Mouse (Mus musculus) testis, postnatal 10 days (tissue): ENCODE measurements at regions not wholly inside any gene's neighbourhood (a gene's known extent, or its start where the extent isn't known, plus 50 kb on each side); places are given as distances from the start of the nearest gene placed in this dataset.
A peak's percentile ranks its signal among the peaks of the same experiment; 100 is the strongest.

ENCODE experiments used
- DNase-seq: peaks from one replicate; pipeline ENCODE4 v3.0.0; 2021; ENCODE audit warnings: low spot score

DNA sequence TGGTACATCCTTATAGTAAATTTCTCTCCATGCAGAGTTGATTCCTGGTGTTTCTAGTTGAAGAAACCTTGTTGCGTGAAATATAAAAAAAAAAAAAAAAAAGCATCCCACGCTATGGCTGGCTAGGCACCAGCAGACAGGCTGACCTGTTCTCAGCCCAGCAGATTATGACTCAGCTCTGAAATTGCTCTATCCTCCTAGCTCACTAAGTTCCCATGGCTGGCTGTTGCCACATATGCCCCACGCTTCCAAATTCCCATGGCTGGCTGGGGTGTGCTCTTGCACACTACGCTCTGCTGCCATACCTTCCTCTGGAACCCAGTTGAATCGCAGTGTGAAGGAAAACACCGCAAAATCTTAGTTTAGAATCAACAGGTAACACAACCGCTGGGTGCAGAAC lies 270.1 kb downstream of the Mid1ip1 start:
- DNase-seq, result no peak

DNA sequence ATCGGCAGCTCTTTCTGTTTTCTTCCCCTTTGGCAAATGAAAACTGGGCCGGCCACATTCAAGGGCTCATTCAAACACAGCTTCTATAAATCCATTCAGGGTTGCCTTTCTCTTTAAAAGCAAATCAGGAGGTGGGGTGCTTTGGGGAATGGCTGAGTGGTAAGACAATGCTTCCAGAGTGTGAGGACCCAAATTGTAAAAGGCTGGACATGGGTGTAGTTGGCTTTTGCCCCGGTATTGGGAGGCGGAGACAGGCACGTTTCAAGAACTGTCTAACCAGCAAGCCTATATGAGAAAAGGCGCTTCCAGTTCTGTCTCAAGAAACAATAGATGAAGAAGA lies 277.0 kb downstream of the Mid1ip1 start:
- no peak for DNase-seq

GRCm38 (mm10) chrX:10992211-10993004 lies 277.6 kb downstream of the Mid1ip1 start:
- DNase-seq, result peak; percentile 35

DNA sequence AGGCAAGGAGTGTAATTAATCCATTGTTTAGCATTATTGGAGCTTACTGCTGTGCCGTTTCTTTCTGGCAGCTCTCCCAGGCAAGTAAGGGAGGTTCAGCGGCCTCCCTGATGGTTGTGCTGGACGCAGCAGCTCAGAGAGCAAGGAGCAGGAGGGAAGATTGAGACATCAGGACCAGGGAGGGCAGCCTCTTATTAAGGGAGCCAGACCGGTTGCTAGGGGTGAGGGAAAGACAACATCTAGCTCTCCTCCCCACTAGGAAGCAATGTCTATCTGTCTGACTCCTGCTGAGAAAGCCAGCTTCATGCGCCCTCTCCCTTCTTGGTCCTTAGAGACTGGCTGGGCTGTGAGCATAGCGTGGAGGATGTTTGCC lies 278.2 kb downstream of the Mid1ip1 start:
- DNase-seq, result peak; percentile 39

- DNase-seq, result no peak
These were observed 280.1 kb downstream of the Mid1ip1 start for GRCm38 (mm10) chrX:10994910-10995309.

DNA sequence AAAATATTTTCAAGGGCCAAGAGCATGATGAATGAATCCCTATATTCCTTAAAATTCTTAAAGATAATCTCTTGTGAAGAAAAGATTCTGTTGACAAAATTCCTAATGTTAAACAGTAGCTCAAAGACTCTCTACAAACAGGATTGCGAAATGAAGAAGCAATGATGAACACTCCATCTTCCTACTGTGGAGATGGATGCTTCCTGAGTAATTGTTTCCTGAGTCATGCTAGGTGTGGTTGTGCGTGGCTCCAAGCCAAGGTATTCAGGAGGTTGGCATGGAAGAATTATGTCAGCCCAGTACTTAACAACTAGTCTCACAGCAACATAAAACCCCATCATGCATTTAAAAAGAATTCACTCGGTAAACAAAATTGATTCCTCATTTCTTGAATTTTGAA lies 286.4 kb downstream of the Mid1ip1 start:
- DNase-seq, result no peak

DNA sequence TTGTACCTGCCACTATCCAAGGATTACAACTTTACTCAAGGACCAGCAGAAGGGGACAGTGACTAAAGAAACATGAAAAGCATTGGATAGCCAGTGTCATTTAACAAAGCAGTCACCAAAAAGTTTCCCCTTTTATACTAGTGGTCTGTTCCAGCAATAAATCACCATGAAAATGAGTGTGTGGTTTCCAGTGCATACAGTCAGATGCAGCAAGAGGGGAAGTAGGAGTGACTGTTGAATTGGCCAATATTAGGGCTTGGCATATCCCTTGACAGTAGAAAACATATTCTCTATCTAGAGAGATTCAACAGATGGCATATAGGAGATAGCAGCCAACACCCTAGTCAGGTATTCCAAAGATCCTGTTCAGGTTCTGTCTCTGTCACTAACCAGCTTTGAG lies 259.8 kb upstream of the H2al1a start:
- no peak for DNase-seq

DNA sequence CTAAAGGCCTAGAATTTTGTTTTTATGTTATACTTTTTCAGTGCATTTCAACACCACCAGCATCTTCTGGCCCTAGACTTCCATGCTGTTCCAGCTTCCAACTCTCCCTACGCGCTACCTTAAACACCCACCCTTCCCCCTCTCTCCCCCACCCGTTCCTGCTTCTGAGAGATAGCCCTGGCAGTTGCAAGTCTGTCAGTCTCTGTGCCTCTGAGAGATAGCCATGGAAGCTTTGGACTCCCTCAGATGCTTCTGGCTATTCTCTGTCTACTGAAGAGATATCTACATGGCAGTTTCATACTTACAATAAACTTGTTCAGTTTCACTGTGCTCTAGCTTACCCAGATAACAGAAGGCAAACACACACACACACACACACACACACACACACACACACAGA lies 252.3 kb upstream of the H2al1a start:
- DNase-seq, result no peak

- no peak for DNase-seq
These were observed 216.9 kb upstream of the H2al1a start for GRCm38 (mm10) chrX:11082171-11082570.

- DNase-seq, result no peak
These were observed 216.2 kb upstream of the H2al1a start for GRCm38 (mm10) chrX:11082845-11083244.

- DNase-seq, result no peak
These were observed 212.6 kb upstream of the H2al1a start for GRCm38 (mm10) chrX:11086257-11087072.

GRCm38 (mm10) chrX:11087913-11088312 lies 211.1 kb upstream of the H2al1a start:
- DNase-seq, result peak; percentile 58

- DNase-seq, result no peak
These were observed 210.6 kb upstream of the H2al1a start for GRCm38 (mm10) chrX:11088506-11088905.

DNA sequence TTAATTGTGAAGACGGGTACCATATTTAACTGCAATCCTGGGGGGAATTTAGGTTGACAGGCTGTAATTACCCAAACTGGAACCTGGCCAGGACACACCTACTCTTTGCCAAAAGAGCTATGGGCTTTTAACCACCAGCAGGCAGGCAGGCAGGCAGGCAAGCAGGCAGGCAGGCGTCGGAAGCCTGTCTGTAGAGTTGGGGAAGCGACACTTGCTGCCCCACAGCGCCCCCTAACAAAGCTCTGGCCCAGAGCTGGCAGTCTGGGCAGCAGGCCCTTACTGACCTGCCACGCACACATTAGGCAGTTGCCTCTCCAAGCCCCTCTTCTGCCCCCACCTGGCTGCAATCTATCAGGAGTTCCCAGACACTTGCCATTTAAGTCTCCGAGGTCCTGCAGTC lies 208.6 kb upstream of the H2al1a start:
- DNase-seq, result peak; percentile 67

DNA sequence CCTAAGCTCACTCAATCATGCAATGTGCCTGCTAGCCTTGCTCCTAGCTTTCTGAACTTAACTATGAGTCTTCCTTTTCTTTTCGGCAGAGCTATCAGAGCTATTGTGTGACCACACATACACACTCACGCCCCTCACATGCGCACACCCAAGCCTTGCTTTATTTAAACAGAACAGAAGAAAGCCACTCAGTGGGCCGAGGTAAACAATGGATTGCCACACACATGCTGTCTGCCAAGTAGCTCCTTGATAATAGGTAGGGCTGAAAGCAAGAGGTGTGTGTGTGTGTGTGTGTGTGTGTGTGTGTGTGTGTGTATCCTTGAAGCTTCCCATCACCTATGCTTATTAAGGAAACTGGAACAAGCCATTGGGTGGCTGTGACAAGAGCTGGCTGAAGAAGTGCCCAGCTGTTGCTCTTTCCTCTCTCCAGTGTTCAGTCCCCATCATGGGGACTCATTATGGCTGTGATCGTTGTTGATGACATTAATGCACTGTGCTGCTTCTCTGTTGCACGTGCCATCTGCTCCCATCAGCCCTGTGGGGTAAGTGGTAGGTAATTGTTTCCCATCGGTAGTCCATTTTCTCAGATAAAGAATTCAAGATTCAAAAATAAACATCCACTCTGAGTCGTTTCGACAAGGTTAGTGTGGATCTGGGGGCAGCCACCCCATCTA lies 201.3 kb upstream of the H2al1a start:
- DNase-seq, result no peak

GRCm38 (mm10) chrX:11098366-11098765 lies 200.7 kb upstream of the H2al1a start:
- DNase-seq, result no peak

GRCm38 (mm10) chrX:11099146-11100087 lies 199.6 kb upstream of the H2al1a start:
- no peak for DNase-seq

DNA sequence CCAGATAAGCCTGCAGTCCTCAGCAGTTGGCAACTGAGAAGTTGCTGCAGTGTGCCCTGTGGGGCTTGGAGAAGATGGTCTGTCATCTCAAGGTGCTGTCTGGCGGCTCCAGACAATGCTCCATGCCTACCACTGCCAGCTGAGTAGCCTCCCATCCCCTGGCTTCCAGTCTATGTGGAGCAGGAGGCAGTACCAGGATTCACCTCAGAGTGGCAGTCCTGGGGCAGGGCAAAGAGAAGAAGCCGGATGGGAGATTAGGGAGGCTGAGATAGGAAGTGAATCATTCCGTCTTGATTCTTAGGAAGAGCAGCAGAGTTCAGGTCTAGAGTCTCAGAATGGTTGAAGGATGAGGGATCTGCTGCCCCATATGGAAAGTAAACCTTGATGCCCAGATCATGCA lies 198.1 kb upstream of the H2al1a start:
- DNase-seq, result peak; percentile 45

DNA sequence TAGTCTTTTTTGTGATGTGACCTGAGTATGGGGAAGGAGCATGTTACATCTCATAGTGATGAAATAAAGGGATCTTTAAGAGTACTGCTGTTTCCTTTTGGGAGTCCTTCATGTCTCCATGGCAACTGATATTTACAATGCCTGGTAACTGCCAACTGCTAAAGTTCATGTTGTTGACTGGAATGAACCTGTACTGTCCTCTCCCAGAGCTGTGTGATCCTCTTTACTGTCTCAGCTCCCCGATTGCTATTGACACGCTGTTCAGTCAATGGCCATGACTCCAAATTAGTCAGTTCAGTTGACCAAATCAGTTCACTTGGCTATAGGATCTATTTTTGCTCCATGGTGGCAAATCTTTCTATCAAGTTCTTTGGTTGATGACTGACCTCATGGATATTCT lies 167.8 kb upstream of the H2al1a start:
- no peak for DNase-seq

- DNase-seq, result peak; percentile 38
These were observed 159.1 kb upstream of the H2al1a start for GRCm38 (mm10) chrX:11139971-11140421.

GRCm38 (mm10) chrX:11141294-11141693 lies 157.8 kb upstream of the H2al1a start:
- no peak for DNase-seq

DNA sequence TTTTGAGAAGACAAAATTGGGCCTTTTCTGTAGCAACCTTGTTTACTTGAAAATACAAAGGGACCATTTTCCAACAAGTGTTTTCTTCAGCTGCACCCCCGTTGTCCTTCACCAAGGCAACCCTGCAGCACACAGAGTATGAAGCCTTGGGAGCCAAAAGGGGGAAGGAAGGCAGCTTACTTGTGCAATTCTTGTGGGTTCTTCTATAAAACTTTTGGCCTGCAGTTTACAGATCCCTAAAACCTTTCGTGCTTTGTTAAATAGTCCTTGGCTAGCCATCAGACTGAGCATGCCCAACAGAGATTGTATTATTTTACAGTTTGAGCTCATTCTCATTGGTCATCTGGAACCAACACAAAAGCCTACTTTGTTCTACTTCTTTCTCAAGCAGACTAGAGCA lies 140.6 kb upstream of the H2al1a start:
- DNase-seq, result no peak
